Mouse (Mus musculus) liver, adult 2 months (tissue): Measurements from ENCODE around the gene Krt80. TPM values are rescaled to one million over a fixed set of nuclear protein-coding genes. Genes with fewer than 3 reads are reported as not detected.
"Not testable (repeated sequence)": the region's sequence is repeated elsewhere in the genome, so short reads cannot be mapped to it uniquely, and the experiment has no call there.

ENCODE experiments used
- DNase-seq: peaks from one replicate; pipeline ENCODE4 v3.0.0-alpha.2; 2011; ENCODE audit warnings: low read depth, low spot score; ENCODE audit errors: extremely low read depth
- H3K27ac ChIP-seq: fragments of 200-500 bp; replicated peaks from 2 replicates; pipeline ENCODE4 v1.5.1; 2012; ENCODE audit warnings: low read depth, mild to moderate bottlenecking, control low read depth, inconsistent platforms, low read length; ENCODE audit not compliant: insufficient read depth
- H3K27me3 ChIP-seq: fragments of 200-500 bp; 2 replicates; pipeline ENCODE4 v1.6.1; 2012; ENCODE audit warnings: mild to moderate bottlenecking, moderate library complexity, low read length, inconsistent platforms; ENCODE audit not compliant: control insufficient read depth, insufficient read depth
- H3K36me3 ChIP-seq: fragments of 200-500 bp; 2 replicates; pipeline ENCODE4 v1.6.1; 2012; ENCODE audit warnings: low read length, inconsistent platforms; ENCODE audit not compliant: control insufficient read depth, insufficient read depth
- H3K4me1 ChIP-seq: fragments of 200-500 bp; 2 replicates; pipeline ENCODE4 v1.6.1; 2011; ENCODE audit warnings: low read length; ENCODE audit not compliant: control insufficient read depth, insufficient read depth
- H3K4me3 ChIP-seq: fragments of 200-500 bp; 2 replicates; pipeline ENCODE4 v1.5.1; 2011; ENCODE audit warnings: low read depth, mild to moderate bottlenecking, control low read depth, low read length, moderate library complexity; ENCODE audit not compliant: insufficient read depth
- H3K79me2 ChIP-seq: fragments of 200-500 bp; 2 replicates; pipeline ENCODE4 v1.6.1; 2012; ENCODE audit warnings: inconsistent platforms, mild to moderate bottlenecking, low read length, moderate library complexity; ENCODE audit not compliant: control insufficient read depth, insufficient read depth
- H3K9ac ChIP-seq: fragments of 200-500 bp; 2 replicates; pipeline ENCODE4 v1.6.1; 2012; ENCODE audit warnings: low read depth, mild to moderate bottlenecking, control low read depth, inconsistent platforms, low read length
- CTCF ChIP-seq: fragments of 200-500 bp; IDR thresholded peaks from 2 replicates; pipeline ENCODE4 v1.5.1; 2011; ENCODE audit warnings: low read depth, low read length, control low read depth
- POLR2A ChIP-seq: fragments of 200-500 bp; IDR thresholded peaks from 2 replicates; pipeline ENCODE4 v1.6.1; 2011; ENCODE audit warnings: low read length, control low read depth; ENCODE audit not compliant: insufficient read depth; ENCODE audit errors: extremely low read depth
- WGBS: fragments of 180-500 bp; shearing (Covaris S2); methylation state at CpG from one replicate; pipeline ENCODE4 v1.1.7; 2018; 5-methylcytosine and 5-hydroxymethylcytosine counted together
- polyA plus RNA-seq: library from polyadenylated mRNA; depleted of rRNA; stranded (reverse); fragments of >200 nt; gene quantifications from 2 replicates; pipeline ENCODE4 v1.2.3, GENCODE M21; 2012
- total RNA-seq: library from RNA; depleted of rRNA; stranded (reverse); fragments of >200 nt; gene quantifications from 2 replicates; pipeline ENCODE4 v1.2.3, GENCODE M21; 2014

Krt80 gene
- total and polyA plus RNA-seq, 2 experiments, result 0.09 to 0.46 TPM

DNA sequence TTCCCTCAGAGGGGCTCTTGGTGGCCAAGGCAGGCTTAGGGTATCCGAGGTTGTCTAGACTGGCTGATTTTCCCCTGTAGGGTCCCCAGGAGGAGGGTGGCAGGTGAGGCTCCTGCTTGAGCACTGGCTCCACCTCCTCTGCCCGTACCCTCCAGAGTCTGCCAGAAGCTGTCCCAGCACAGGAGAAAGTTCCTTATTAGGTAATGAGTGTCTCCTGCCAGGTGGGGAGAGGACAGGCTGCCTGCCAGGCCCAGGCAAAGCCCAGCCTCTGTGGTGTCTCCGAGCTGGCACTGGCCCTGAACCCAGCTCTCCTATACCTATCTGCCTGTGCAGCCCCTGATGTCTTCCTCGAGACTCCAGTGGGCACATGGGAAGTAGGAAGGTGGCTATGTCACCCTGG lies 37.6 kb downstream of the Krt80 start:
- Histone ChIP-seq H3K27me3 (no peaks in the 10 kb centered on the region), H3K36me3 (no peaks in the 10 kb centered on the region), H3K79me2 (no peaks in the 10 kb centered on the region), H3K27ac (no peak overlapping the region), H3K9ac (no peak overlapping the region), H3K4me1 (no peaks in the 10 kb centered on the region), H3K4me3 (no peak overlapping the region)
- 54% methylated on average over 4 of the region's 4 CpGs for WGBS
- no peak for DNase-seq
- TF ChIP-seq CTCF (no peak), POLR2A (no peak)

DNA sequence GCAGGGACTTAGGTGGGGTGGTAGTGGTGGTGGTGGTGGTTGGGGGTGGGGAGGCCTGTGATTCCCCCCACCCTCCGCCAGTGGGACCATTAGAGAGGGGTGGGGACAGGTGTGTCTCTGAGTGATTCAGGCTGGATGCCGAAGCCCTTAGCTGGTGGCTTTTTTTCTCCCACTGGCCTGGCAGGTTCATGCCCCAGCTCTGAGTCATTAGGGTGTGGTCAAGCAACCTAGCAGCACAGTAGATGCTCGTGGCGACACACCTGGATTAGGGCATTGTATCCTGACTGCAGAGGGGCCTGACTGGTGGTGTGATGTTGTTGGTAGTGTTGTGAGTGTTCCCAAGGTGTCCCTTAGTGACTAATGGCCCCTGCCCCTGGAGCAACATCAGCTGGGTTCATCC lies 38.9 kb downstream of the Krt80 start:
- Histone ChIP-seq H3K4me3 (no peak overlapping the region), H3K36me3 (no peaks in the 10 kb centered on the region), H3K79me2 (no peaks in the 10 kb centered on the region), H3K4me1 (no peaks in the 10 kb centered on the region), H3K9ac (no peak overlapping the region), H3K27ac (no peak overlapping the region), H3K27me3 (no peaks in the 10 kb centered on the region)
- WGBS, result 67% methylated on average over 4 of the region's 4 CpGs
- DNase-seq, result no peak
- TF ChIP-seq CTCF (no peak), POLR2A (no peak)

DNA sequence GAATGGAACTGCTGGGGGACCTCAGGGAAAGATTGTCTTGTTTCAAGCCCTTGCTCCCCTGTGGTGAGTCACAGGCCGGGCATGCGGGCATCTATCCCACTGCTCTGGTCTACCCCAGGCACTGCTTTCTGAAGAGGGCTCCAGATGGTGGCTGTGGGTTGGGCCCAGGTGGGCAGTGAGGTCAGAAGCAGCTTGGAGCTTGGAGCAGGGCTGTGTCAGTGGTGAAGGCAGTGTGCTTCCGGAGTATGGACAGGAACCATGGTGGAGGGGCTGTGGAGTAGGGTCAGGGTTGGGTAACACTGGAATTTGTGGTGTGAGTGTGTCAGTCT lies 40.4 kb downstream of the Krt80 start:
- 74% methylated on average over 3 of the region's 3 CpGs for WGBS
- TF ChIP-seq CTCF (no peak), POLR2A (no peak)
- no peak overlapping the region for H3K9ac ChIP-seq
- no peaks in the 10 kb centered on the region for H3K27me3 ChIP-seq
- no peak overlapping the region for H3K27ac ChIP-seq
- no peaks in the 10 kb centered on the region for H3K36me3 ChIP-seq
- H3K4me1 ChIP-seq, result no peaks in the 10 kb centered on the region
- no peaks in the 10 kb centered on the region for H3K79me2 ChIP-seq
- H3K4me3 ChIP-seq, result no peak overlapping the region
- DNase-seq, result no peak

DNA sequence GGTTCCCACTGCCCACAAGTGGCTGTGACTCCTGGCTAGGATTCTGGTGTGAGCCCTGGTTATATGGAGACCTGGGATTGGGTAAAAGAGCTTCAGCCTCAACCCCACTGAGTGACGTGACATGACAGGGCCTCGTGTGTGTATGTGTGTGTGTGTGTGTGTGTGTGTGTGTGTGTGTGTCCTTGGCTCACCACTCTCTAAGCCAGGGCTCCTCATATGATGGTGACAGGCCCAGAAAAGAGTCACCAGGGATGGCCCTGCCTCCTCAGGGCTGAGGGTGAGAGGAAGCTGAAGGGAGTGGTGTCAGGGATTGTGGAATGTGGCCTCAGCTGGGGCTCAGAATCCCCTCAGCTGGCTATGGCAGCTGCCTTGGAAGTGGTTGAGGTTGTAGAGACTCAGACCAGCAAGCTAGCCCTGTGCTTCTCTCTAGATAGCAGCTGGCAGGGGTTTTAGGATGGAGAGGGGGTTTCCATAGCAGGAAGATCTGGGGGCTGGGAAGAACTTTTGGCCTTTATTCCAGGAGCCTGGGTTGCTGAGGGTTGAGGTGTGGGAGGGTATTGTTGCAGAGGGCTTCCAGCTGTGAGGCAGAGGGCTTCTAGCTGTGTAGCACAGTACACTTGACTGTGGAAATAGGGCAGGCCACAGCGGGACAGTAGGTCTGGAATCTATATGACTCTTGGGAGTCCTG lies 40.9 kb downstream of the Krt80 start:
- H3K27ac ChIP-seq, result no peak overlapping the region
- no peaks in the 10 kb centered on the region for H3K27me3 ChIP-seq
- H3K4me3 ChIP-seq, result no peak overlapping the region
- no peaks in the 10 kb centered on the region for H3K4me1 ChIP-seq
- H3K36me3 ChIP-seq, result no peaks in the 10 kb centered on the region
- TF ChIP-seq POLR2A, result no peak
- TF ChIP-seq CTCF, result no peak
- H3K79me2 ChIP-seq, result no peaks in the 10 kb centered on the region
- H3K9ac ChIP-seq, result no peak overlapping the region
- 85% methylated on average over 3 of the region's 3 CpGs for WGBS
- no peak for DNase-seq

DNA sequence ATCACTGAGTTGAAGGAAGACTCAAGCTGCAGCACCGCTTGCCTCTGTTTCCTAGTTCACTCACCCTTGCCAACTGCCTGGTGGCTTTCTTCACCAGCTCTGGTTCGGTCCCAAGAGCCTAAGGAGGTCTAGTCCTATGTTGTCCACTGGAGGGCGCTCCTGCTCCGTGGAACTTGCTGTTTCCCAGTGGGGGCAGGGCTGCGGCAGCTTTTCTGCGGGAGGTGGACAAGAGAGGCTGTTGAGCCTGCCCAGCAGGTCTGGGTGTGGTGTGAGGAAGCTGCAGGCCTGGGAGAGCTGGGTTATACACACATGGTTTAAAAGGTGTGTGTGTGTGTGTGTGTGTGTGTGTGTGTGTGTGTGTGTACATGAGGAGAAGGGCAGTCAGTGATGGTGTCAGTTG lies 42.7 kb downstream of the Krt80 start:
- TF ChIP-seq POLR2A (no peak), CTCF (peak; percentile 94)
- Histone ChIP-seq H3K9ac (no peak overlapping the region), H3K36me3 (no peaks in the 10 kb centered on the region), H3K4me1 (no peaks in the 10 kb centered on the region), H3K79me2 (no peaks in the 10 kb centered on the region), H3K4me3 (no peak overlapping the region), H3K27me3 (no peaks in the 10 kb centered on the region), H3K27ac (no peak overlapping the region)
- peak; percentile 48 for DNase-seq
- WGBS, result 7% methylated on average over 6 of the region's 6 CpGs

DNA sequence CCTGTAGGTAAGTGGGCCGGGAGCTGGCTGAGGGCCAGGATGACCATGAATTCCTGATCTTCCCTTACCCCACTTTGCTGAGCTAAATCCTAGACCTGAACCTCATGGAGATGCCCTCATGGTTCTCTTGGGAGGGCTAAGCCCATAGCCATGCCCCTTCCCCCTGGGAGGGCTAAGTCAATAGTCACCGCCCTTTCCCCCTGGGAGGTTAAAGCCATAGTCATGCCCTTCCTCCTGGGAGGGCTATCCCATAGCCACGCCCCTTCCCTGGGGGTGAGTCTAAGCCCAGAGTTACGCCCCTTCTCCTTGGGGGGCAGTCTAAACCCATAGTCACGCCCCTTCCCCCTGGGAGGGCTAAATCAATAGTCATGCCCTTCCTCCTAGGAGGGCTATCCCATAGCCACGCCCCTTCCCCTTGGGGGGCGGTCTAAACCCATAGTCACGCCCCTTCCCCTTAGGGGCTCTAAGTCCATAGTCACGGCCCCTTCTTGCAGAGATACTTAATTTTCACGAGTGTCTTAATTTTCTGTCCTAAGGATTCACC lies 43.9 kb downstream of the Krt80 start:
- no peaks in the 10 kb centered on the region for H3K36me3 ChIP-seq
- H3K27me3 ChIP-seq, result no peaks in the 10 kb centered on the region
- WGBS, result 45% methylated on average over 10 of the region's 10 CpGs
- no peaks in the 10 kb centered on the region for H3K4me1 ChIP-seq
- no peak overlapping the region for H3K9ac ChIP-seq
- H3K79me2 ChIP-seq, result no peaks in the 10 kb centered on the region
- H3K4me3 ChIP-seq, result no peak overlapping the region
- no peak for TF ChIP-seq POLR2A
- no peak for TF ChIP-seq CTCF
- DNase-seq, result no peak
- H3K27ac ChIP-seq, result no peak overlapping the region

DNA sequence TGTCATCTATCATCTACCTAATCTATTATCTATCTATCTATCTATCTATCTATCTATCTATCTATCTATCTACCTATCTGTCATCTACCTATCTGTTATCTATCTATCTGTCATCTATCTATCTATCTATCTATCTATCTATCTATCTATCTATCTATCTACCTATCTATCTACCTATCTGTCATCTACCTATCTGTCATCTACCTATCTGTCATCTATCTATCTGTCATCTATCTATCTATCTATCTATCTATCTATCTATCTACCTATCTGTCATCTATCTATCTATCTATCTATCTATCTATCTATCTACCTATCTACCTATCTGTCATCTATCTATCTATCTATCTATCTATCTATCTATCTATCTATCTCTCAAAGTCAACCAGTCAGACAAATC lies 45.6 kb downstream of the Krt80 start:
- not testable (repeated sequence) for DNase-seq, H3K4me1 ChIP-seq, H3K27ac ChIP-seq

More for the DNA sequence above, 45.6 kb downstream of the Krt80 start:
- H3K36me3 ChIP-seq, H3K27me3 ChIP-seq, H3K4me3 ChIP-seq, H3K79me2 ChIP-seq, H3K9ac ChIP-seq: not testable (repeated sequence)
